Mouse (Mus musculus) intestine, postnatal 0 days (tissue): Measurements from ENCODE around the gene Atp5g1. TPM values are rescaled to one million over a fixed set of nuclear protein-coding genes. Genes with fewer than 3 reads are reported as not detected.

Experiments
- ATAC-seq: fragments of 200-750 bp; cut with Nextera tagmentation; 2 replicates; pipeline ENCODE4 v1.8.0; 2017; ENCODE audit warnings: mild to moderate bottlenecking, moderate TSS enrichment, moderate library complexity
- H3K27ac ChIP-seq: fragments of 300-500 bp; sonication (generic); 2 replicates; pipeline ENCODE4 v1.5.1; 2014; ENCODE audit warnings: mild to moderate bottlenecking, low read depth, low read length, moderate library complexity
- H3K27me3 ChIP-seq: fragments of 300-500 bp; sonication (generic); replicated peaks from 2 replicates; pipeline ENCODE4 v1.6.1; 2014; ENCODE audit warnings: low read length, mixed read lengths; ENCODE audit not compliant: control insufficient read depth, insufficient read depth
- H3K36me3 ChIP-seq: fragments of 300-500 bp; sonication (generic); 2 replicates; pipeline ENCODE4 v1.6.1; 2014; ENCODE audit warnings: mild to moderate bottlenecking, moderate library complexity; ENCODE audit not compliant: control insufficient read depth, insufficient read depth
- H3K4me1 ChIP-seq: fragments of 300-500 bp; sonication (generic); replicated peaks from 2 replicates; pipeline ENCODE4 v1.6.1; 2014; ENCODE audit warnings: antibody characterized with exemption, low read length, mixed read lengths; ENCODE audit not compliant: control insufficient read depth, insufficient read depth
- H3K4me2 ChIP-seq: fragments of 300-500 bp; sonication (generic); replicated peaks from 2 replicates; pipeline ENCODE4 v1.6.1; 2014; ENCODE audit warnings: low read depth, mild to moderate bottlenecking, moderate library complexity
- H3K4me3 ChIP-seq: fragments of 300-500 bp; sonication (generic); 2 replicates; pipeline ENCODE4 v1.5.1; 2014; ENCODE audit warnings: low read depth, low read length
- H3K9ac ChIP-seq: fragments of 300-500 bp; sonication (generic); 2 replicates; pipeline ENCODE4 v1.6.1; 2014; ENCODE audit warnings: mild to moderate bottlenecking, low read depth, low read length
- H3K9me3 ChIP-seq: fragments of 300-500 bp; sonication (generic); 2 replicates; pipeline ENCODE4 v1.6.1; 2016; ENCODE audit warnings: mixed run types; ENCODE audit not compliant: control insufficient read depth
- CTCF ChIP-seq: sonication (generic); IDR thresholded peaks from 2 replicates; pipeline ENCODE4 v1.5.1; 2016; ENCODE audit warnings: low read depth, mild to moderate bottlenecking, control low read depth, antibody characterized with exemption, moderate library complexity
- whole genome bisulfite sequencing: fragments of 180-500 bp; shearing (Covaris S2); extraction: QIAGEN DNeasy Blood & Tissue Kit; methylation state at CpG from one replicate; pipeline ENCODE4 v1.1.7; 2014; 5-methylcytosine and 5-hydroxymethylcytosine counted together
- polyA plus RNA-seq: library from polyadenylated mRNA; unstranded; fragments of >200 nt; fragmentation: Nextera tagmentation; extraction: Ambion mirVana; gene quantifications from 2 replicates; pipeline ENCODE4 v1.2.1, GENCODE M21; 2015

Atp5g1 gene
- polyA plus RNA-seq, 1 experiment from 2014 or later: 1,236 TPM

- no peaks in the 10 kb centered on the region for H3K4me1 ChIP-seq
- H3K9me3 ChIP-seq: no peaks in the 10 kb centered on the region
- WGBS: under 1% methylated on average over 15 of the region's 15 CpGs
- H3K4me3 ChIP-seq: peak overlapping the region; percentile 62
- peaks cover 12% of the 10 kb centered on the region for H3K36me3 ChIP-seq
- H3K4me2 ChIP-seq: peak overlapping the region; percentile 85
- ATAC-seq: no peak
- TF ChIP-seq CTCF: no peak
- peak overlapping the region; percentile 73 for H3K27ac ChIP-seq
- H3K9ac ChIP-seq: peak overlapping the region; percentile 60
- no peaks in the 10 kb centered on the region for H3K27me3 ChIP-seq
Measured at GRCm38 (mm10) chr11:96075177-96075508, 327 bp downstream of the Atp5g1 start.

GRCm38 (mm10) chr11:96074351-96075176 lies 906 bp downstream of the Atp5g1 start:
- WGBS: 8% methylated on average over 17 of the region's 17 CpGs
- Histone ChIP-seq H3K4me1 (no peaks in the 10 kb centered on the region), H3K9me3 (no peaks in the 10 kb centered on the region), H3K27ac (peak overlapping the region; percentile 73), H3K4me3 (peak overlapping the region; percentile 62), H3K9ac (peak overlapping the region; percentile 60), H3K27me3 (no peaks in the 10 kb centered on the region), H3K4me2 (peak overlapping the region; percentile 85), H3K36me3 (peaks cover 16% of the 10 kb centered on the region)
- no peak for ATAC-seq
- TF ChIP-seq CTCF: no peak

- peak overlapping the region; percentile 85 for H3K4me2 ChIP-seq
- peak overlapping the region; percentile 22; the same call in 1 of the 2 replicates for H3K9ac ChIP-seq
- H3K9me3 ChIP-seq: no peaks in the 10 kb centered on the region
- no peaks in the 10 kb centered on the region for H3K27me3 ChIP-seq
- TF ChIP-seq CTCF: no peak
- H3K4me1 ChIP-seq: no peaks in the 10 kb centered on the region
- H3K4me3 ChIP-seq: 0 out of 2 replicates have a peak overlapping the region, but pooled peaks have one; percentile 62
- H3K27ac ChIP-seq: 0 out of 2 replicates have a peak overlapping the region, but pooled peaks have one; percentile 73
- H3K36me3 ChIP-seq: peaks cover 16% of the 10 kb centered on the region
- WGBS: 59% methylated on average over 6 of the region's 9 CpGs
- no peak for ATAC-seq
Measured at GRCm38 (mm10) chr11:96073295-96073993, 2.0 kb downstream of the Atp5g1 start.

- Histone ChIP-seq H3K4me2 (no peak overlapping the region), H3K9me3 (no peaks in the 10 kb centered on the region), H3K36me3 (peaks cover 16% of the 10 kb centered on the region), H3K27ac (peak overlapping the region; percentile 36; the same call in 1 of the 2 replicates), H3K4me3 (no peak overlapping the region), H3K27me3 (no peaks in the 10 kb centered on the region), H3K9ac (no peak overlapping the region), H3K4me1 (no peaks in the 10 kb centered on the region)
- ATAC-seq: no peak
- TF ChIP-seq CTCF: no peak
- 78% methylated on average over 1 of the region's 1 CpGs for WGBS
Measured at GRCm38 (mm10) chr11:96071013-96071412, 4.5 kb downstream of the Atp5g1 start.

- Histone ChIP-seq H3K4me2 (no peak overlapping the region), H3K27me3 (no peaks in the 10 kb centered on the region), H3K36me3 (peaks cover 16% of the 10 kb centered on the region), H3K4me3 (no peak overlapping the region), H3K9me3 (no peaks in the 10 kb centered on the region), H3K27ac (0 out of 2 replicates have a peak overlapping the region, but pooled peaks have one; percentile 36), H3K4me1 (no peaks in the 10 kb centered on the region), H3K9ac (no peak overlapping the region)
- 89% methylated on average over 7 of the region's 7 CpGs for WGBS
- no peak for ATAC-seq
- no peak for TF ChIP-seq CTCF
Measured at GRCm38 (mm10) chr11:96070353-96070752, 5.1 kb downstream of the Atp5g1 start.

- H3K36me3 ChIP-seq: peaks cover 16% of the 10 kb centered on the region
Measured at GRCm38 (mm10) chr11:96068231-96068630, 7.2 kb downstream of the Atp5g1 start.

More at GRCm38 (mm10) chr11:96068231-96068630, 7.2 kb downstream of the Atp5g1 start:
- no peak overlapping the region for H3K4me3 ChIP-seq
- 60% methylated on average over 5 of the region's 5 CpGs for WGBS
- no peak overlapping the region for H3K4me2 ChIP-seq
- H3K9me3 ChIP-seq: no peaks in the 10 kb centered on the region
- no peaks in the 10 kb centered on the region for H3K4me1 ChIP-seq
- TF ChIP-seq CTCF: no peak
- no peak for ATAC-seq
- H3K9ac ChIP-seq: no peak overlapping the region
- H3K27ac ChIP-seq: no peak overlapping the region
- no peaks in the 10 kb centered on the region for H3K27me3 ChIP-seq
